Mouse (Mus musculus) naive thymus-derived CD4-positive, alpha-beta T cell, adult 2 months (primary cell): ENCODE measurements around the gene Gm3055.
"Not testable (repeated sequence)": the region's sequence is repeated elsewhere in the genome, so short reads cannot be mapped to it uniquely, and the experiment has no call there.

Experiments used
- DNase-seq: peaks from one replicate; pipeline ENCODE4 v3.0.0-alpha.2; 2011; ENCODE audit warnings: low read depth

Gm3055 gene

DNA sequence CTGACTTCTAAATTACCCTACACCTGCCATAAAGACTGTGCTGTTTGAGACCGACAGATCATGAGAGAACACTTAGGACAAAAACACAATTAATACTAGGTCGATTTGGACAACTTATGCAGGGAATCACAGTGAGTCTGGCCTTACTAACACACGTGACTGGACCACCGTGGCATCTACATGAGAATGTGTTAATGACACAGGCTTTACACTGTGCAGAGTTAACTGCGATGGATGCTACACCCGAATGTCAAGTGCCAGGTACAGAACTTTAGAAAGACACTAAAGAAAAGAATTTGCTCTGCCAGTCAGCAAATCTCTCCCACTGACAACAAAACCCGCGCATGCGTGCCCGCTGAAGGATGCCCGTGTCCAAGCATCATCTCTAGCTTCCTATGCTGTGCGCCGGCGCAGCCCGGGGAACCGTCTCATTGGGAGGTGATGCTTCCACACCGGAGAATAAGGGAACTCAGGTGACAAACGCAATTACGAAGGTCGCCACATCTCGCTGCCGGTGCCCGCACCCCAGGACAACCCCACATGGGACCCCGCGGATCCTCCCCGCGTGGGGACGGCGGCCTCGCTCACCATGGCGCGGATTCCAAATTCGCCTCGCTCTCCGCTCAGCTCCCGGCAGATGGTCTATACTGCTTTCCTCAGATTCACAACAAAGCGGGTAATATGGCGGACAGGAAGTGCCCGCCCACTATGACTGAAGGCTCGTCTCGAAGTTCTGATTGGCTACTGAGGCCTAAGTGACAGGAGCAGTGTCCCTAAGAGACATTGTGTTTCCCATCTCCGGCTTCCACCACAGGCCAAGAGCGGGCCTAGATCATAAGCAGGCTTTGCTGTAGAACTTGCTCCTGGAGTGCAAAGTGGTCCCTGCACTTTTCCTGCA lies at the start of gene Gm3055:
Gene Gm3055, minus strand, starts transcription at position 656 of the 898 bp plus-strand sequence.
- DNase-seq: not testable (repeated sequence)

DNA sequence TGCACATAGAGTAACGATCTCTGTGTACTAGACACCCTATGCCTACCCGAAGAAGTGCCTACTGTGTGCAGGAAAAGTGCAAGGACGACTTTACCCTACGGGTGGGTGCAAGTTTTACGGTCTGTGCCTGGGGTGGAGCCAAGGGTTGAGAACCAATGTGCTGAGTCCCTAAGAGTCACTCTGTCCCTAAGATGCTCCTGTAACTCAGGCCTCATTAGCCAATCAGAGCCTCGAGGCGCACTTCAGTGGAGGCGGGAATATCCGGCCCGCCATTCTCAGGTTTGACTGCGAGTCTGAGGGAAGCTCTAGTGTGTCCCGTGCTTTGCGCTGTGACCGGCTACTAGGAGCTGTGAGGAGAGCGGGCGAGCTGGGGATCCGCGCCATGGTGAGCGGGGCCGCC lies 40.9 kb upstream of the Gm3055 start, which contains the start of gene Gm4767:
Gene Gm4767, plus strand, starts transcription at position 288 of the 400 bp plus-strand sequence.
- not testable (repeated sequence) for DNase-seq

DNA sequence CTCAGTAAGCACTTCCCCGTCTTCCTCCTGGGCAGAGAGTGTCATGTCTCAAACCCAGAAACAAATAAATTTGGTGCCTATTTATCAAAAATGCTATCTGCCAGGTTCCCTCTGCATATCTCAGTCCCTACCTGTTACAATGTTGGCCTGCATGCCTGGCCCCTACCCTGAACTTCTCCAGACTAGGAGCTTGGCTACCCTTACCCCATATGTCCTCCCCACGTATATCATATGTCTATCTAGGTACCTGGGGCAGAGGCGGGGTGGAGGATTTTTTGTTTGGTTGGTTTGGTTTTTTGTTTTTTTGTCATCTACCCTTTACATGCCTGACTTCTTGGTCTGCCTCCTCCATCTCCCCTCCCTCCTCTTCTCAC lies 430 bp upstream of the Gm3055 start:
- not testable (repeated sequence) for DNase-seq

GRCm38 (mm10) chr10:81704531-81705301 lies 66.2 kb downstream of the Gm3055 start, which contains the start of gene Zfp433:
TSS of gene Zfp433 (plus strand) at chr10:81704825.
- DNase-seq: not testable (repeated sequence)
